Mouse (Mus musculus) midbrain, embryonic 14.5 days (tissue): ENCODE measurements around the gene Olfr671. TPM values are rescaled to one million over a fixed set of nuclear protein-coding genes. Genes with fewer than 3 reads are reported as not detected.

ENCODE experiments used
- polyA plus RNA-seq: library from polyadenylated mRNA; unstranded; fragments of >200 nt; fragmentation: Nextera tagmentation; extraction: Ambion mirVana; gene quantifications from 2 replicates; pipeline ENCODE4 v1.2.1, GENCODE M21; 2014

Gene Olfr671
- polyA plus RNA-seq, 1 experiment from 2014 or later = not detected

Other genes starting within 250 kb of the Olfr671 start
- gene Usp17le, start 201.7 kb downstream of the Olfr671 start, polyA plus RNA-seq = not detected in 2 replicates
- gene Usp17lb, start 136.5 kb downstream of the Olfr671 start, polyA plus RNA-seq = not detected in 2 replicates
- gene Usp17la, start 122.1 kb downstream of the Olfr671 start, polyA plus RNA-seq = not detected in 2 replicates
- not detected in 2 replicates for gene Olfr665, start 101.1 kb downstream of the Olfr671 start, polyA plus RNA-seq
- not detected in 2 replicates for gene Olfr666, start 83.2 kb downstream of the Olfr671 start, polyA plus RNA-seq
- not detected in 2 replicates for gene Olfr667, start 57.6 kb downstream of the Olfr671 start, polyA plus RNA-seq
- gene Olfr668, start 51.1 kb downstream of the Olfr671 start, polyA plus RNA-seq = not detected in 2 replicates
- not detected in 2 replicates for gene Olfr669, start 44.9 kb downstream of the Olfr671 start, polyA plus RNA-seq
- not detected in 2 replicates for gene Olfr670, start 16.5 kb downstream of the Olfr671 start, polyA plus RNA-seq
- gene Olfr672, start 22.9 kb upstream of the Olfr671 start, polyA plus RNA-seq = not detected in 2 replicates
- not detected in 2 replicates for gene Olfr675, start 49.3 kb upstream of the Olfr671 start, polyA plus RNA-seq
- not detected in 2 replicates for gene Olfr676, start 53.6 kb upstream of the Olfr671 start, polyA plus RNA-seq
- not detected in 2 replicates for gene Olfr677, start 72.2 kb upstream of the Olfr671 start, polyA plus RNA-seq
- not detected in 2 replicates for gene Olfr678, start 85.3 kb upstream of the Olfr671 start, polyA plus RNA-seq
- not detected in 2 replicates for gene Olfr679, start 102.1 kb upstream of the Olfr671 start, polyA plus RNA-seq
- not detected in 2 replicates for gene Olfr680-ps1, start 113.7 kb upstream of the Olfr671 start, polyA plus RNA-seq
- gene Olfr681, start 137.7 kb upstream of the Olfr671 start, polyA plus RNA-seq = not detected in 2 replicates
- not detected in 2 replicates for gene Olfr683, start 167.9 kb upstream of the Olfr671 start, polyA plus RNA-seq
- not detected in 2 replicates for gene Olfr684, start 184.5 kb upstream of the Olfr671 start, polyA plus RNA-seq
- gene Olfr685, start 206.9 kb upstream of the Olfr671 start, polyA plus RNA-seq = not detected in 2 replicates
- not detected in 2 replicates for gene Olfr686, start 228.4 kb upstream of the Olfr671 start, polyA plus RNA-seq